Mouse (Mus musculus) cerebellum, adult 2 months (tissue): ENCODE data around the gene Polk. TPM values are rescaled to one million over a fixed set of nuclear protein-coding genes. Genes with fewer than 3 reads are reported as not detected.

ENCODE experiments used
- DNase-seq, 2 experiments: peaks; one replicate each; pipeline ENCODE4 v3.0.0; 2021
- H3K27ac ChIP-seq: fragments of 200-500 bp; 2 replicates; pipeline ENCODE4 v1.5.1; 2012; ENCODE audit warnings: low read length, control low read depth, inconsistent platforms; ENCODE audit not compliant: insufficient read depth
- H3K27me3 ChIP-seq: fragments of 200-500 bp; 2 replicates; pipeline ENCODE4 v1.6.1; 2012; ENCODE audit warnings: inconsistent platforms, mild to moderate bottlenecking, low read length, moderate library complexity; ENCODE audit not compliant: control insufficient read depth, insufficient read depth
- H3K4me1 ChIP-seq: fragments of 200-500 bp; 2 replicates; pipeline ENCODE4 v1.6.1; 2011; ENCODE audit warnings: low read length; ENCODE audit not compliant: control insufficient read depth, insufficient read depth
- H3K4me3 ChIP-seq: fragments of 200-500 bp; replicated peaks from 2 replicates; pipeline ENCODE3; 2011; ENCODE audit warnings: mild to moderate bottlenecking, low read depth, low read length, control low read depth; ENCODE audit not compliant: insufficient read depth
- CTCF ChIP-seq: fragments of 200-500 bp; IDR thresholded peaks from 2 replicates; pipeline ENCODE4 v1.5.1; 2011; ENCODE audit warnings: low read depth, mild to moderate bottlenecking, control low read depth, low read length, moderate library complexity, borderline replicate concordance; ENCODE audit not compliant: insufficient read depth
- POLR2A ChIP-seq: fragments of 200-500 bp; IDR thresholded peaks from 2 replicates; pipeline ENCODE4 v1.6.1; 2011; ENCODE audit warnings: low read length, control low read depth, borderline replicate concordance; ENCODE audit not compliant: insufficient read depth
- WGBS: fragments of 180-500 bp; shearing (Covaris S2); methylation state at CpG from one replicate; pipeline ENCODE4 v1.1.7; 2018; 5-methylcytosine and 5-hydroxymethylcytosine counted together
- polyA plus RNA-seq: library from polyadenylated mRNA; depleted of rRNA; stranded (reverse); fragments of >200 nt; gene quantifications from 2 replicates; pipeline ENCODE4 v1.2.3, GENCODE M21; 2012

The Polk gene
- polyA plus RNA-seq, 1 experiment = 8.0 TPM

GRCm38 (mm10) chr13:96507541-96507940 is 34.8 kb downstream of the Polk start:
- no peak overlapping the region for H3K27ac ChIP-seq
- 92% methylated on average over 4 of the region's 4 CpGs for WGBS
- no peaks in the 10 kb centered on the region for H3K4me1 ChIP-seq
- no peaks in the 10 kb centered on the region for H3K27me3 ChIP-seq
- no peak for TF ChIP-seq POLR2A
- no peak for TF ChIP-seq CTCF
- no peak overlapping the region for H3K4me3 ChIP-seq
- DNase-seq = no peak

- TF ChIP-seq CTCF (no peak), POLR2A (no peak)
Measured at GRCm38 (mm10) chr13:96506313-96506712, 36.1 kb downstream of the Polk start.

GRCm38 (mm10) chr13:96505661-96506060 is 36.7 kb downstream of the Polk start:
- no peaks in the 10 kb centered on the region for H3K27me3 ChIP-seq
- no peak for TF ChIP-seq CTCF
- TF ChIP-seq POLR2A = no peak
- WGBS = 80% methylated on average over 4 of the region's 4 CpGs
- no peak overlapping the region for H3K27ac ChIP-seq
- H3K4me3 ChIP-seq = no peak overlapping the region
- DNase-seq = no peak
- no peaks in the 10 kb centered on the region for H3K4me1 ChIP-seq

More at GRCm38 (mm10) chr13:96506313-96506712, 36.1 kb downstream of the Polk start:
- Histone ChIP-seq H3K4me1 (no peaks in the 10 kb centered on the region), H3K27me3 (no peaks in the 10 kb centered on the region), H3K27ac (no peak overlapping the region), H3K4me3 (no peak overlapping the region)
- DNase-seq = no peak
- 91% methylated on average over 6 of the region's 6 CpGs for WGBS

- H3K27me3 ChIP-seq = no peaks in the 10 kb centered on the region
- WGBS = 88% methylated on average over 2 of the region's 2 CpGs
- H3K4me1 ChIP-seq = no peaks in the 10 kb centered on the region
- no peak for DNase-seq
- no peak overlapping the region for H3K27ac ChIP-seq
- no peak overlapping the region for H3K4me3 ChIP-seq
- no peak for TF ChIP-seq CTCF
- no peak for TF ChIP-seq POLR2A
Measured at GRCm38 (mm10) chr13:96499891-96500290, 42.5 kb downstream of the Polk start.

- no peak for TF ChIP-seq CTCF
- no peak for TF ChIP-seq POLR2A
- no peak overlapping the region for H3K27ac ChIP-seq
Measured at GRCm38 (mm10) chr13:96496630-96497029, 45.7 kb downstream of the Polk start.

GRCm38 (mm10) chr13:96490433-96490832 is 51.9 kb downstream of the Polk start, which contains the start of gene Gm17622:
Gm17622 (plus strand) TSS chr13:96490733.
- no peak for DNase-seq
- Histone ChIP-seq H3K4me3 (no peak within 1 kb of the TSS), H3K4me1 (no peaks in the 10 kb centered on the region), H3K27me3 (no peaks in the 10 kb centered on the region), H3K27ac (no peak within 1 kb of the TSS)
- TF ChIP-seq POLR2A (no peak), CTCF (no peak)
- WGBS = 97% methylated on average over 3 of the region's 3 CpGs

More at GRCm38 (mm10) chr13:96496630-96497029, 45.7 kb downstream of the Polk start:
- no peak for DNase-seq
- WGBS = 86% methylated on average over 8 of the region's 8 CpGs
- Histone ChIP-seq H3K4me3 (no peak overlapping the region), H3K4me1 (no peaks in the 10 kb centered on the region), H3K27me3 (no peaks in the 10 kb centered on the region)

- no peak for TF ChIP-seq CTCF
- TF ChIP-seq POLR2A = no peak
- Histone ChIP-seq H3K27me3 (no peaks in the 10 kb centered on the region), H3K4me3 (no peak overlapping the region), H3K4me1 (no peaks in the 10 kb centered on the region), H3K27ac (no peak overlapping the region)
- no peak for DNase-seq
- WGBS = 95% methylated on average over 6 of the region's 6 CpGs
Measured at GRCm38 (mm10) chr13:96487968-96488367, 54.4 kb downstream of the Polk start.

- Histone ChIP-seq H3K4me3 (no peak overlapping the region), H3K4me1 (no peaks in the 10 kb centered on the region), H3K27me3 (no peaks in the 10 kb centered on the region), H3K27ac (no peak overlapping the region)
- 95% methylated on average over 6 of the region's 6 CpGs for WGBS
- TF ChIP-seq CTCF = no peak
- TF ChIP-seq POLR2A = no peak
- no peak for DNase-seq
Measured at GRCm38 (mm10) chr13:96487230-96487629, 55.1 kb downstream of the Polk start.

- TF ChIP-seq POLR2A (no peak), CTCF (no peak)
- WGBS = 93% methylated on average over 1 of the region's 1 CpGs
Measured at GRCm38 (mm10) chr13:96478991-96479390, 63.4 kb downstream of the Polk start.

More at GRCm38 (mm10) chr13:96478991-96479390, 63.4 kb downstream of the Polk start:
- Histone ChIP-seq H3K27me3 (no peaks in the 10 kb centered on the region), H3K4me3 (no peak overlapping the region), H3K4me1 (no peaks in the 10 kb centered on the region), H3K27ac (no peak overlapping the region)
- DNase-seq = no peak
